Mouse (Mus musculus) embryonic facial prominence, embryonic 11.5 days (tissue): ENCODE data around the gene Lingo3. TPM values are rescaled to one million over a fixed set of nuclear protein-coding genes. Genes with fewer than 3 reads are reported as not detected.

Experiments used
- ATAC-seq: fragments of 200-750 bp; cut with Nextera tagmentation; replicated peaks from 2 replicates; pipeline ENCODE4 v1.8.0; 2017; ENCODE audit warnings: low read depth; ENCODE audit not compliant: insufficient number of reproducible peaks, low FRiP score, low TSS enrichment
- DNase-seq: peaks from one replicate; pipeline ENCODE4 v3.0.0-alpha.2; 2015; ENCODE audit warnings: low spot score
- H3K27ac ChIP-seq: fragments of 300-500 bp; sonication (generic); replicated peaks from 2 replicates; pipeline ENCODE4 v1.5.1; 2014; ENCODE audit warnings: mild to moderate bottlenecking, low read depth, low read length, control low read depth
- H3K27me3 ChIP-seq: fragments of 300-500 bp; sonication (generic); 2 replicates; pipeline ENCODE4 v1.6.1; 2014; ENCODE audit warnings: mild to moderate bottlenecking, low read length, moderate library complexity, mixed read lengths; ENCODE audit not compliant: control insufficient read depth, insufficient read depth
- H3K36me3 ChIP-seq: fragments of 300-500 bp; sonication (generic); replicated peaks from 2 replicates; pipeline ENCODE4 v1.6.1; 2014; ENCODE audit warnings: low read depth, mild to moderate bottlenecking, low read length, moderate library complexity, mixed read lengths; ENCODE audit not compliant: control insufficient read depth, insufficient read depth
- H3K4me1 ChIP-seq: fragments of 300-500 bp; sonication (generic); 2 replicates; pipeline ENCODE4 v1.6.1; 2014; ENCODE audit warnings: low read length, mixed read lengths; ENCODE audit not compliant: control insufficient read depth, insufficient read depth
- H3K4me2 ChIP-seq: fragments of 300-500 bp; sonication (generic); 2 replicates; pipeline ENCODE4 v1.6.1; 2014; ENCODE audit warnings: low read depth, mild to moderate bottlenecking, control low read depth, low read length, moderate library complexity
- H3K4me3 ChIP-seq: fragments of 300-500 bp; sonication (generic); 2 replicates; pipeline ENCODE4 v1.5.1; 2014; ENCODE audit warnings: low read depth, low read length, control low read depth
- H3K9ac ChIP-seq: fragments of 300-500 bp; sonication (generic); replicated peaks from 2 replicates; pipeline ENCODE4 v1.6.1; 2014; ENCODE audit warnings: mild to moderate bottlenecking, control low read depth, low read length
- H3K9me3 ChIP-seq: fragments of 300-500 bp; sonication (generic); replicated peaks from 2 replicates; pipeline ENCODE4 v1.6.1; 2016; ENCODE audit warnings: mild to moderate bottlenecking, low read length, inconsistent platforms, mixed read lengths; ENCODE audit not compliant: control insufficient read depth
- WGBS: fragments of 180-500 bp; shearing (Covaris S2); extraction: QIAGEN DNeasy Blood & Tissue Kit; methylation state at CpG from one replicate; pipeline ENCODE4 v1.1.7; 2014; 5-methylcytosine and 5-hydroxymethylcytosine counted together
- polyA plus RNA-seq: library from polyadenylated mRNA; unstranded; fragments of >200 nt; fragmentation: Nextera tagmentation; extraction: Ambion mirVana; gene quantifications from 2 replicates; pipeline ENCODE4 v1.2.1, GENCODE M21; 2014

Gene Lingo3
- polyA plus RNA-seq, 1 experiment from 2014 or later: 0.67 TPM

GRCm38 (mm10) chr10:80856267-80856666, 12.4 kb upstream of the Lingo3 start:
- DNase-seq (peak; percentile 29), ATAC-seq (no peak)
- H3K4me1 ChIP-seq: peaks cover 3% of the 10 kb centered on the region; the same call in 1 of the 2 replicates
- peak overlapping the region; percentile 18; the same call in 1 of the 2 replicates for H3K9ac ChIP-seq
- H3K4me3 ChIP-seq: peak overlapping the region; percentile 89; the same call in 1 of the 2 replicates
- peak overlapping the region; percentile 95 for H3K4me2 ChIP-seq
- H3K36me3 ChIP-seq: peaks cover 4% of the 10 kb centered on the region
- 51% methylated on average over 3 of the region's 3 CpGs for WGBS
- no peaks in the 10 kb centered on the region for H3K9me3 ChIP-seq
- no peaks in the 10 kb centered on the region for H3K27me3 ChIP-seq
- H3K27ac ChIP-seq: no peak overlapping the region

GRCm38 (mm10) chr10:80855749-80856073, 11.9 kb upstream of the Lingo3 start:
- no peaks in the 10 kb centered on the region for H3K27me3 ChIP-seq
- H3K36me3 ChIP-seq: peaks cover 4% of the 10 kb centered on the region
- peak overlapping the region; percentile 89 for H3K4me3 ChIP-seq
- H3K27ac ChIP-seq: no peak overlapping the region
- DNase-seq: no peak
- no peaks in the 10 kb centered on the region for H3K9me3 ChIP-seq
- peak overlapping the region; percentile 95 for H3K4me2 ChIP-seq
- no peak; the same call in 1 of the 2 replicates for ATAC-seq
- WGBS: 16% methylated on average over 11 of the region's 11 CpGs
- H3K9ac ChIP-seq: peak overlapping the region; percentile 87
- H3K4me1 ChIP-seq: peaks cover 3% of the 10 kb centered on the region; the same call in 1 of the 2 replicates

DNA sequence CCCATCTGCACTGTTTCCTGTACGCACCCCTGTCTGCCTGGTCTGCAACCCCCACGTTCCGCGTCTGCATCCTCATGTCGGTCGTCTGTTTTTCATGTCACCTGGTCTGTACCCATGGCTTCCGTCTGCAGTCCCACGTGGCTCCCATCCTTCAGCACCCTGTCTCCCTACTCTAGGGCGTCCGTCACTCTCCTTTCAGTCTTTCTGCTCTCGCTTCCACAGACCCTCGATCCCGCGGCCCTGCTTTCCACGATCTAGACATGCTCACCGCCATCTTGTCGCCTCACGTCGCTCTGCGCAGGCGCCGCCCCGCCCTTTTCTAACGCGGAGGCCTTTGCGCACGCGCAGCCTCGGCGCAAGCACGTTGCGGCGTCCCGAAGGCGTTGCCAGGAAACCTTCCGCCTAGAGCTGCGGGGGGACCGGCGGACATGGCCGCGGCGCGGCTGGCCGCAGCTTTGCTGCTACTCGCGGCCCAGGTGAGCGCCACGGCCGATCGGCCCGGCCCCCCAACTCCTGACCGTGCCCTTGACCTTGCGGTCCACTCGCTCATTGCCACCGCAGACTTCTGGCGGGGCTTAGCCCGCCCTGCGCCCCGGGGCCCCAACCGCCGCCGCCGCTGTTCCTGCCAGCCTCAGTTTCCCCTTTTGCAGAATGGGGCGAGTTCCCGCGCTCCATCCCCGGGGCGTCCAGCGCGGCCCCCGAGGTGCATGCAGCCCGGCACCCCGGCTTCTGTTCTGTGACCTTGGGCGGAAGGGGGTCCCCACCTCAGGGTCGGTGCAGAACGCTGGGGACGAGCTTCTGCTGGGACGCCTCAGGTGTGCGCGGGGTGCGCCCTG, 11.3 kb upstream of the Lingo3 start, which contains the start of the genes Lsm7 and Sppl2b:
Lsm7 (minus strand) TSS at position 297 of the 836 bp plus-strand sequence.
Sppl2b (plus strand) TSS at position 363 of the 836 bp plus-strand sequence.
- peak; percentile 97 for DNase-seq
- H3K4me2 ChIP-seq: peak within 1 kb of the TSS; percentile 95
- H3K4me1 ChIP-seq: peaks cover 3% of the 10 kb centered on the region; the same call in 1 of the 2 replicates
- H3K27me3 ChIP-seq: no peaks in the 10 kb centered on the region
- peaks cover 4% of the 10 kb centered on the region for H3K36me3 ChIP-seq
- H3K9me3 ChIP-seq: no peaks in the 10 kb centered on the region
- WGBS: under 1% methylated on average over 77 of the region's 81 CpGs
- peak; percentile 72 for ATAC-seq
- peak within 1 kb of the TSS; percentile 89 for H3K4me3 ChIP-seq
- no peak within 1 kb of the TSS for H3K27ac ChIP-seq
- H3K9ac ChIP-seq: peak within 1 kb of the TSS; percentile 87

DNA sequence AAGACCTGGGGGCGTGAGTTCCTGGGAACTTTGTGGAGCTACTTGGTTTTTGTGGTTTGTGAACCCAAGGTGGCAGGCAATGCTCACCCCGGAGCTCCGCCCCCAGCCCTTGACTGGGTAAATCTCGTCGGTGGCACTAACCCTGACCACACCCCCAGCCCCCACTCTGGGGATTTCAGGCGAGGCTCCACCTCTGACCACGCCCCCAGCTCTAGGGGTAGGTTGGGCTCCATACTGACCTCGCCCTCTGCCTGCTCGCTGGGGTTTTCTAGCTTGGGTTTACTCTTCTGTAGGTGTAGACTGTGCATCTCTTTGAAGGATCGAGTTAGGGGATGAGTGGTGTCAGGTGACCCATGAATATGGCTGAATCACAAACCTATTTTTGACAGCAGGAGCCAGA, 4.7 kb upstream of the Lingo3 start:
- H3K9ac ChIP-seq: no peak overlapping the region
- 10% methylated on average over 10 of the region's 10 CpGs for WGBS
- DNase-seq (peak; percentile 45), ATAC-seq (no peak)
- no peak overlapping the region for H3K27ac ChIP-seq
- no peak overlapping the region for H3K4me2 ChIP-seq
- peaks cover 4% of the 10 kb centered on the region for H3K36me3 ChIP-seq
- no peaks in the 10 kb centered on the region for H3K4me1 ChIP-seq
- H3K4me3 ChIP-seq: no peak overlapping the region
- no peaks in the 10 kb centered on the region for H3K9me3 ChIP-seq
- H3K27me3 ChIP-seq: peaks cover 18% of the 10 kb centered on the region

DNA sequence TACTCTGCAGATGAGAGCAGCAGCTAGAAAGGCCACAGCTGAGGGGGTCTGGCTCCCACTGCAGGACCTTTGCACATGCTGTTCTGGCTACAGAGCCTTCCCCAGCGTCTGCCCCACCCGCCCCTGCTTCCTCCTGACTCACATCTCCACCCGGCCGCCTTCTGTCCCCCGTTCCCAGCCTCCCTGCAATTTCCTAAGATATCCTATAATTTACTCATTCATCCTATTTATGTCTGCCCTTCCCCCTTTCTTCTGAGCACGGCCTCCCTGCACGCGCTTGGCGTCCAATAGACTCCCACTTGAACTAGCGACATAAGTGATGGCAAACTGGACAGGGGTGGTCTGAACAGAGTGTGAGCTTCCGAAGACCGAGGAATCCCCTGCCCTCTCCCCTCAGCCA, 1.9 kb upstream of the Lingo3 start:
- Histone ChIP-seq H3K4me3 (no peak overlapping the region), H3K4me1 (no peaks in the 10 kb centered on the region), H3K27me3 (peaks cover 30% of the 10 kb centered on the region), H3K4me2 (no peak overlapping the region), H3K27ac (no peak overlapping the region), H3K9me3 (no peaks in the 10 kb centered on the region), H3K36me3 (no peaks in the 10 kb centered on the region; the same call in 1 of the 2 replicates), H3K9ac (no peak overlapping the region)
- WGBS: 76% methylated on average over 12 of the region's 12 CpGs
- no peak for DNase-seq
- no peak for ATAC-seq

DNA sequence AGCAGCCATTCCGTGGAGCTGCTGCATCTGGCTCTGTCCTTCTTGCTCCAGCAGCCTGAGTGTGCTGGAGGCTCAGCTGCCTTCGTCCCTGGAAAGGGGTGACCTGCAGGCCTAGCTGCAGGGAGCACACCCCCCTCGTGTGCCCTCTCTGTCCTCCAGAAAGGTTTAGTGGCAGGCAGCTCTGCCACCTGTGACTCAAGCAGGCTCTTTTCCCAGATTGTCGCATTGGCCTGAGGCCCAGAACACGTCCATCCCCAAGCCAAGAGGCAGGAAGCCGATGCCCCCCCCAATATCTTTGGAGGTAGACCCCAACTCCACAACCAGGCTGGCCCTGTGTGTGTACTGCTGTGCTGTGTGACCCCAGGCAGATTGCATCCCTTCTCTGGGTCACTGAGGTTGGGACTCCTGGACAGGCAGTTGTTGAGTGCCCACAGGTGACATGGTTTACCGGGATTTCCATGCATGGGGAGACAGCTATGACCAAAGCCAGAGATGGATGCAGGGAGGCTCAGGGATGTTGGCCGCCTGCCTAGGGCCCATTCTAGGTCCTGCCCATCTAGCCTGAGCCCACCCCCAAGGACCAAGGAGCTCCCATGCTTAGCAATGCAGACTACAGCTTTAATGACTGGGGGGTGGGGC, 1.3 kb upstream of the Lingo3 start:
- WGBS: 69% methylated on average over 8 of the region's 8 CpGs
- Histone ChIP-seq H3K9me3 (no peaks in the 10 kb centered on the region), H3K27me3 (peaks cover 30% of the 10 kb centered on the region)

DNA sequence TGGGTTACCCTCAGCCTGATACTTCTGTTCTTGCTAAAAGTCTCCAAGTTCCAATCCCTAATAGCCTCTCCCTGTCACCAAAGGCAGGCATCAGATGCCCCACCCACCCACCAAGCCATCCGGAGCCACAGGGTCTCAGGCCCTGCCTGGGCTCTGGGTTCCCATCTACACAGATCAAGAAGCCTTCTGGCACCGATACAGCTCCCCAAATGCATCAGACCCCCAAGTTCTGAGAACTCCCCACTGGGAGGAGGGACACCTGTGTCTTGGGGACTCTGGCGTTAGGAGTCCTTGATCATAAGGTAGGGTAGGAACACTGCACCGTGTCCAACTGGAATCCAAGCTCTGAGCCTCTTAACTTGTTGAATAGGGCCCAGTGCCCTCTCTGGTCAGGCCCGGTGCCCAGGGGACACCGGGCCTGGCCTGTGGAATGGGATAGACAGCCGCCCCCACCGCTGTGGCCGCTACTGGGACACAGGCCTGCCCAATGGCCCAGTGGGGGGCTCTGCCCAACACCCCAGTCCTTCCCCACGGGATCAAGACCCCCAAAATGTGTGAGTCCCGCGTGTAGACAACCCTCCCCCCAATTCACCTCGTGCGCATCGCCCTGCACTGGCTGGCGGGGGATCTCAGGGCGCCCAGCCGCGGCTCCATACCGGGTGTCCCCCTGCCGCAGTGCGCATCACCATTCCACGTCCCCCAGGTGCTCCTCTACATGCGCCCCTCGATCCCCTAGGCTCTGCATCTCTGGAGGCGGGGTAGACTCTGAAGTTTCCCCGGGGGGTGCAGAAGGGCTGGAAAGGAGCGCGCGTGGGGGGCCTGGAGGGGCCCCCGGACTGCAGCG, 530 bp downstream of the Lingo3 start:
- 9% methylated on average over 32 of the region's 32 CpGs for WGBS
- DNase-seq (no peak), ATAC-seq (no peak)
- H3K9me3 ChIP-seq: no peaks in the 10 kb centered on the region
- peak overlapping the region; percentile 37 for H3K4me3 ChIP-seq
- H3K4me1 ChIP-seq: no peaks in the 10 kb centered on the region
- no peak overlapping the region for H3K27ac ChIP-seq
- peak overlapping the region; percentile 86 for H3K4me2 ChIP-seq
- H3K9ac ChIP-seq: peak overlapping the region; percentile 53
- H3K27me3 ChIP-seq: peaks cover 30% of the 10 kb centered on the region
- H3K36me3 ChIP-seq: no peaks in the 10 kb centered on the region

More for the DNA sequence above, 1.3 kb upstream of the Lingo3 start:
- Histone ChIP-seq H3K27ac (no peak overlapping the region), H3K4me3 (no peak overlapping the region), H3K4me1 (no peaks in the 10 kb centered on the region), H3K9ac (no peak overlapping the region; the same call in 1 of the 2 replicates), H3K36me3 (no peaks in the 10 kb centered on the region; the same call in 1 of the 2 replicates), H3K4me2 (no peak overlapping the region)
- ATAC-seq: no peak
- no peak for DNase-seq
